Mouse (Mus musculus): ENCODE results near the gene Taf1d. TPM values are rescaled to one million over a fixed set of nuclear protein-coding genes. Genes with fewer than 3 reads are reported as not detected.

Taf1d gene
- polyA plus RNA-seq, 1 experiment: 26.6 TPM

GRCm38 (mm10) chr9:15280491-15280879 lies 25.5 kb upstream of the Taf1d start:
- Histone ChIP-seq H3ac (ENCODE audit: control insufficient read depth, insufficient read length) (no peak overlapping the region), H3K36me3 (ENCODE audit: control insufficient read depth, insufficient read depth) (peaks cover 2% of the 10 kb centered on the region), H3K27me3 (ENCODE audit: control insufficient read depth, insufficient read depth, insufficient read length) (no peaks in the 10 kb centered on the region), H3K79me2 (ENCODE audit: control insufficient read depth, insufficient read depth) (peaks cover 19% of the 10 kb centered on the region), H3K4me2 (ENCODE audit: low read depth) (peak overlapping the region; percentile 95), H3K4me3 (peak overlapping the region; percentile 60)
- TF ChIP-seq MYOG (IDR thresholded peaks at IDR 0.05; ENCODE audit: control insufficient read depth in 1 of 3, insufficient read depth in 1 of 3, insufficient read length in 2 of 3, low read depth in 2 of 3): no peak

- no peak overlapping the region for H3K4me3 ChIP-seq
- H3K36me3 ChIP-seq (ENCODE audit: control insufficient read depth, insufficient read depth): no peaks in the 10 kb centered on the region
- no peaks in the 10 kb centered on the region for H3K79me2 ChIP-seq (ENCODE audit: control insufficient read depth, insufficient read depth)
- no peak for TF ChIP-seq TCF12 (IDR thresholded peaks at IDR 0.05; ENCODE audit: insufficient read depth, poor library complexity, severe bottlenecking)
- TF ChIP-seq E2F4 (IDR thresholded peaks at IDR 0.05; ENCODE audit: insufficient read depth): no peak
- TF ChIP-seq SRF (IDR thresholded peaks at IDR 0.05; ENCODE audit: control insufficient read depth, insufficient read length, low read depth): no peak
- TF ChIP-seq MAX (IDR thresholded peaks at IDR 0.05; ENCODE audit: low read depth): no peak
- TF ChIP-seq POLR2AphosphoS2 (IDR thresholded peaks at IDR 0.05; ENCODE audit: insufficient read length, low read depth): no peak
- no peak for TF ChIP-seq MYOD1 (IDR thresholded peaks at IDR 0.05; ENCODE audit: control insufficient read depth in 1 of 3, insufficient read length in 2 of 3, low read depth in 2 of 3)
- no peak for TF ChIP-seq TCF3 (IDR thresholded peaks at IDR 0.05; ENCODE audit: insufficient read length, low read depth)
- no peak for TF ChIP-seq MYOG (IDR thresholded peaks at IDR 0.05; ENCODE audit: control insufficient read depth in 1 of 3, insufficient read depth in 1 of 3, insufficient read length in 2 of 3, low read depth in 2 of 3)
- no peak for TF ChIP-seq USF1 (IDR thresholded peaks at IDR 0.05; ENCODE audit: low read depth)
- TF ChIP-seq REST (IDR thresholded peaks at IDR 0.05; ENCODE audit: insufficient read depth, insufficient read length): no peak
- no peak for TF ChIP-seq CEBPB (IDR thresholded peaks at IDR 0.05; ENCODE audit: insufficient read depth, poor library complexity, severe bottlenecking)
- TF ChIP-seq POLR2A (IDR thresholded peaks at IDR 0.05; ENCODE audit: insufficient read length, low read depth): no peak
- no peak overlapping the region for H3ac ChIP-seq (ENCODE audit: control insufficient read depth, insufficient read length)
- no peaks in the 10 kb centered on the region for H3K27me3 ChIP-seq (ENCODE audit: control insufficient read depth, insufficient read depth, insufficient read length)
- no peak overlapping the region for H3K4me2 ChIP-seq (ENCODE audit: low read depth)
These were observed 20.6 kb upstream of the Taf1d start for GRCm38 (mm10) chr9:15285443-15285842.

GRCm38 (mm10) chr9:15287846-15288245 lies 18.2 kb upstream of the Taf1d start:
- Histone ChIP-seq H3K4me3 (no peak overlapping the region), H3K4me2 (ENCODE audit: low read depth) (no peak overlapping the region), H3K79me2 (ENCODE audit: control insufficient read depth, insufficient read depth) (no peaks in the 10 kb centered on the region), H3K27me3 (ENCODE audit: control insufficient read depth, insufficient read depth, insufficient read length) (no peaks in the 10 kb centered on the region), H3K36me3 (ENCODE audit: control insufficient read depth, insufficient read depth) (no peaks in the 10 kb centered on the region), H3ac (ENCODE audit: control insufficient read depth, insufficient read length) (no peak overlapping the region)
- TF ChIP-seq REST (IDR thresholded peaks at IDR 0.05; ENCODE audit: insufficient read depth, insufficient read length): no peak
- no peak for TF ChIP-seq CEBPB (IDR thresholded peaks at IDR 0.05; ENCODE audit: insufficient read depth, poor library complexity, severe bottlenecking)
- TF ChIP-seq MYOD1 (IDR thresholded peaks at IDR 0.05; ENCODE audit: control insufficient read depth in 1 of 3, insufficient read length in 2 of 3, low read depth in 2 of 3): no peak

GRCm38 (mm10) chr9:15288402-15288801 lies 17.6 kb upstream of the Taf1d start:
- Histone ChIP-seq H3K36me3 (ENCODE audit: control insufficient read depth, insufficient read depth) (no peaks in the 10 kb centered on the region), H3K79me2 (ENCODE audit: control insufficient read depth, insufficient read depth) (no peaks in the 10 kb centered on the region), H3K4me3 (no peak overlapping the region), H3K4me2 (ENCODE audit: low read depth) (no peak overlapping the region), H3K27me3 (ENCODE audit: control insufficient read depth, insufficient read depth, insufficient read length) (no peaks in the 10 kb centered on the region), H3ac (ENCODE audit: control insufficient read depth, insufficient read length) (no peak overlapping the region)
- TF ChIP-seq TCF12 (IDR thresholded peaks at IDR 0.05; ENCODE audit: insufficient read depth, poor library complexity, severe bottlenecking) (no peak), CEBPB (IDR thresholded peaks at IDR 0.05; ENCODE audit: insufficient read depth, poor library complexity, severe bottlenecking) (no peak)

GRCm38 (mm10) chr9:15289251-15289650 lies 16.8 kb upstream of the Taf1d start:
- no peak overlapping the region for H3ac ChIP-seq (ENCODE audit: control insufficient read depth, insufficient read length)
- H3K27me3 ChIP-seq (ENCODE audit: control insufficient read depth, insufficient read depth, insufficient read length): no peaks in the 10 kb centered on the region
- no peak overlapping the region for H3K4me2 ChIP-seq (ENCODE audit: low read depth)
- H3K4me3 ChIP-seq: no peak overlapping the region
- H3K36me3 ChIP-seq (ENCODE audit: control insufficient read depth, insufficient read depth): no peaks in the 10 kb centered on the region
- no peaks in the 10 kb centered on the region for H3K79me2 ChIP-seq (ENCODE audit: control insufficient read depth, insufficient read depth)
- no peak for TF ChIP-seq SRF (IDR thresholded peaks at IDR 0.05; ENCODE audit: control insufficient read depth, insufficient read length, low read depth)
- no peak for TF ChIP-seq POLR2A (IDR thresholded peaks at IDR 0.05; ENCODE audit: insufficient read length, low read depth)
- no peak for TF ChIP-seq MYOD1 (IDR thresholded peaks at IDR 0.05; ENCODE audit: control insufficient read depth in 1 of 3, insufficient read length in 2 of 3, low read depth in 2 of 3)
- TF ChIP-seq E2F4 (IDR thresholded peaks at IDR 0.05; ENCODE audit: insufficient read depth): no peak
- no peak for TF ChIP-seq MAX (IDR thresholded peaks at IDR 0.05; ENCODE audit: low read depth)
- TF ChIP-seq MYOG (IDR thresholded peaks at IDR 0.05; ENCODE audit: control insufficient read depth in 1 of 3, insufficient read depth in 1 of 3, insufficient read length in 2 of 3, low read depth in 2 of 3): no peak
- no peak for TF ChIP-seq USF1 (IDR thresholded peaks at IDR 0.05; ENCODE audit: low read depth)
- no peak for TF ChIP-seq TCF3 (IDR thresholded peaks at IDR 0.05; ENCODE audit: insufficient read length, low read depth)
- TF ChIP-seq CEBPB (IDR thresholded peaks at IDR 0.05; ENCODE audit: insufficient read depth, poor library complexity, severe bottlenecking): no peak
- no peak for TF ChIP-seq REST (IDR thresholded peaks at IDR 0.05; ENCODE audit: insufficient read depth, insufficient read length)
- no peak for TF ChIP-seq POLR2AphosphoS2 (IDR thresholded peaks at IDR 0.05; ENCODE audit: insufficient read length, low read depth)
- TF ChIP-seq TCF12 (IDR thresholded peaks at IDR 0.05; ENCODE audit: insufficient read depth, poor library complexity, severe bottlenecking): no peak

Data from myocyte (in vitro differentiated cells).